Mouse (Mus musculus) cerebellum, adult (tissue): ENCODE data around the gene Clmn.
"Not testable (repeated sequence)": the region's sequence is repeated elsewhere in the genome, so short reads cannot be mapped to it uniquely, and the experiment has no call there.

Experiments used
- ATAC-seq: cut with Nextera tagmentation; 2 replicates; pipeline ENCODE4 v1.9.2; 2017; ENCODE audit warnings: mild to moderate bottlenecking, moderate library complexity, mixed read lengths; ENCODE audit not compliant: insufficient number of reproducible peaks, low FRiP score, low TSS enrichment

Gene Clmn

GRCm38 (mm10) chr12:104726436-104726835 lies 138.4 kb downstream of the Clmn start:
- ATAC-seq = not testable (repeated sequence)

- no peak for ATAC-seq
These were observed 142.8 kb downstream of the Clmn start for GRCm38 (mm10) chr12:104722056-104722455.

- ATAC-seq = no peak
These were observed 143.9 kb downstream of the Clmn start for GRCm38 (mm10) chr12:104721011-104721410.

GRCm38 (mm10) chr12:104718956-104719355 lies 145.9 kb downstream of the Clmn start:
- no peak for ATAC-seq

- no peak for ATAC-seq
These were observed 148.5 kb downstream of the Clmn start for GRCm38 (mm10) chr12:104716409-104716808.

- ATAC-seq = no peak
These were observed 149.4 kb downstream of the Clmn start for GRCm38 (mm10) chr12:104715453-104715852.
